Mouse (Mus musculus): ENCODE results near the gene Bcl2l1.

The Bcl2l1 gene

GRCm38 (mm10) chr2:152831019-152831878, at the start of gene Bcl2l1:
Gene Bcl2l1, minus strand, starts transcription at chr2:152831728.
- DNase-seq, result peak; percentile 99

- DNase-seq, result no peak
Measured at GRCm38 (mm10) chr2:152880898-152881297, 49.4 kb upstream of the Bcl2l1 start.

- DNase-seq, result no peak
Measured at GRCm38 (mm10) chr2:152878239-152878638, 46.7 kb upstream of the Bcl2l1 start.

- DNase-seq, result no peak
Measured at GRCm38 (mm10) chr2:152863346-152863745, 31.8 kb upstream of the Bcl2l1 start.

GRCm38 (mm10) chr2:152862638-152863037, 31.1 kb upstream of the Bcl2l1 start:
- DNase-seq, result no peak

- DNase-seq, result no peak
Measured at GRCm38 (mm10) chr2:152861891-152862290, 30.4 kb upstream of the Bcl2l1 start.

GRCm38 (mm10) chr2:152859501-152859900, 28.0 kb upstream of the Bcl2l1 start:
- DNase-seq, result no peak

GRCm38 (mm10) chr2:152848466-152848865, 16.9 kb upstream of the Bcl2l1 start:
- no peak for DNase-seq

- DNase-seq, result peak; percentile 97
Measured at GRCm38 (mm10) chr2:152847815-152848302, 16.3 kb upstream of the Bcl2l1 start, which contains the start of gene Tpx2. Gene Tpx2, plus strand, starts transcription at chr2:152847964.

- DNase-seq, result no peak
Measured at GRCm38 (mm10) chr2:152847057-152847814, 15.7 kb upstream of the Bcl2l1 start.

GRCm38 (mm10) chr2:152842741-152843140, 11.2 kb upstream of the Bcl2l1 start:
- no peak for DNase-seq

- peak; percentile 26 for DNase-seq
Measured at GRCm38 (mm10) chr2:152839256-152839655, 7.7 kb upstream of the Bcl2l1 start.

GRCm38 (mm10) chr2:152830021-152830921, 1.3 kb downstream of the Bcl2l1 start:
- peak; percentile 93 for DNase-seq

- DNase-seq, result peak; percentile 67
Measured at GRCm38 (mm10) chr2:152829367-152829881, 2.1 kb downstream of the Bcl2l1 start.

GRCm38 (mm10) chr2:152828532-152828931, 3.0 kb downstream of the Bcl2l1 start:
- peak; percentile 75 for DNase-seq

- peak; percentile 75 for DNase-seq
Measured at GRCm38 (mm10) chr2:152828011-152828370, 3.5 kb downstream of the Bcl2l1 start.

- peak; percentile 51 for DNase-seq
Measured at GRCm38 (mm10) chr2:152827321-152828010, 4.1 kb downstream of the Bcl2l1 start.

- no peak for DNase-seq
Measured at GRCm38 (mm10) chr2:152826481-152826880, 5.0 kb downstream of the Bcl2l1 start.

GRCm38 (mm10) chr2:152825713-152826112, 5.8 kb downstream of the Bcl2l1 start:
- no peak for DNase-seq

GRCm38 (mm10) chr2:152825168-152825697, 6.3 kb downstream of the Bcl2l1 start:
- peak; percentile 8 for DNase-seq

GRCm38 (mm10) chr2:152824438-152825167, 6.9 kb downstream of the Bcl2l1 start:
- no peak for DNase-seq
